Mouse (Mus musculus) embryonic fibroblast, embryonic 13.5 days (primary cell): ENCODE results near the gene Crebrf.

Source experiments
- CTCF ChIP-seq: IDR thresholded peaks from 2 replicates; pipeline ENCODE4 v1.5.1; 2011; ENCODE audit warnings: mild to moderate bottlenecking, control low read depth, low read length, moderate library complexity, borderline replicate concordance; ENCODE audit not compliant: insufficient read depth
- POLR2A ChIP-seq: IDR thresholded peaks from 2 replicates; pipeline ENCODE4 v1.6.1; 2011; ENCODE audit warnings: low read depth, mild to moderate bottlenecking, control low read depth, low read length, moderate library complexity

DNA sequence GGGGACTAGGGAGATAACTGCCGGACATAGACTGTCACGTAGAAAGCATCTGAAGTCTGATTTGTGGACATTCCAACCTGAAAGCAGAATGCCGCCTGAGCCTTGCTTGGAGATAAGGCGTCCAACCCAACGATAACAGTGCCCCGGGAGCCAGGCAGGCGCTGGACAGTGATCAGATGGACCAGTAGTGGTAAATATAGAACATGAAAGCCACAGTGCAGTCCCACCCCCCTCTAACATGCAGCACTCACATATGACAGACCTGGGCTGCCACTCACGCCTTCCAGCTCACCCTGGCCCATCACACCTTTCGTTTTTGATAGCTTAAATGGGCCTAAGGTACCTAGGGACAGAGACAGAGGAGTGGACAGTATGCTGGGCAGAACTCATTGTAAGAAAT is 98.0 kb downstream of the Crebrf start:
- TF ChIP-seq CTCF, result no peak
- no peak for TF ChIP-seq POLR2A
